8 mouse cellular contexts compared by ENCODE assay signal in genomic region chr15:102698193-102698592, GRCm38 (mm10). TPM values are rescaled to one million over a fixed set of nuclear protein-coding genes. Genes with fewer than 3 reads are reported as not detected.
A peak's percentile ranks its signal among the peaks of the same experiment; 100 is the strongest.
DNase-seq lines count a peak whose midpoint lies in the region; ATAC-seq lines count a peak whose summit lies in the region.

No protein-coding gene starts in this region.

- peak; percentile 54 for DNase-seq in CD4-positive helper T cell, adult 2 months (ENCODE audit: low read depth, low spot score)
- DNase-seq in adipocyte (ENCODE audit: low spot score) = peak; percentile 74
- DNase-seq in embryo, embryonic 10 days (ENCODE audit: low spot score) = peak; percentile 81
- peak; percentile 91 for DNase-seq in kidney, postnatal 4 days
- DNase-seq in lung, adult 18-20 months = peak; percentile 77 to 86
- DNase-seq in right cerebral cortex, adult 18-20 months = peak; percentile 79
- DNase-seq in urinary bladder, adult 18-20 months (ENCODE audit: low spot score in 2 of 2) = peak; percentile 66 to 81

- ATAC-seq in granulocyte monocyte progenitor cell, adult 5-6 weeks (replicated peaks; ENCODE audit: poor library complexity, severe bottlenecking) = peak; percentile 75

RNA-seq across cellular contexts. Expression of gene Calcoco1, which starts 23.8 kb away (rescaled TPM):
- total RNA-seq in granulocyte monocyte progenitor cell, adult 5-6 weeks (2014; fragmentation: Nextera tagmentation) = 10.8 and 19.3 TPM in 2 replicates
- 5.1 and 12.2 TPM in 2 replicates for total RNA-seq in granulocyte monocyte progenitor cell, adult 5-6 weeks (2017)

RNA-seq across cellular contexts. Expression of gene Atp5g2, which starts 26.0 kb away (rescaled TPM):
- 69.8 and 122 TPM in 2 replicates for total RNA-seq in granulocyte monocyte progenitor cell, adult 5-6 weeks (2014; fragmentation: Nextera tagmentation)
- 83.4 and 95.4 TPM in 2 replicates for total RNA-seq in granulocyte monocyte progenitor cell, adult 5-6 weeks (2017)

Comparison
In these comparisons a context has a peak if more than half of its experiments do, and no peak if none do; other contexts are left out.
1. Peak in every context shown above with its lines: DNase-seq and ATAC-seq.